22 mouse cellular contexts compared by ENCODE assay signal in genomic region chr11:101452093-101452774, GRCm38 (mm10). TPM values are rescaled to one million over a fixed set of nuclear protein-coding genes. Genes with fewer than 3 reads are reported as not detected.
DNase-seq lines count a peak whose midpoint lies in the region; ATAC-seq and TF ChIP-seq lines count a peak whose summit lies in the region.
"Had no signal": no experiment of that assay in that cellular context is flagged by ENCODE, and none has a peak within 500 bp of the region (broad histone marks: within the 10 kb centered on the region; RNA-seq: fewer than 3 reads in every experiment).

No protein-coding gene starts in this region.

- H3K9me3 ChIP-seq in liver, postnatal 0 days (ENCODE audit: low read length): no peaks in the 10 kb centered on the region
- no peaks in the 10 kb centered on the region for H3K9me3 ChIP-seq in G1E (replicated peaks)
- no peaks in the 10 kb centered on the region for H3K9me3 ChIP-seq in intestine, embryonic 16.5 days (ENCODE audit: control insufficient read depth, low read length)
- H3K9me3 ChIP-seq: embryonic facial prominence, embryonic 15.5 days; forebrain, embryonic 10.5 days; heart, embryonic 12.5 days; hindbrain, embryonic 15.5 days had no signal

- no peak overlapping the region for H3K4me3 ChIP-seq in liver, adult 2 months (ENCODE audit: insufficient read depth, low read depth, low read length)
- no peak overlapping the region for H3K4me3 ChIP-seq in liver, postnatal 0 days (ENCODE audit: low read depth, low read length)
- peak overlapping the region; percentile 61; the same call in 1 of the 2 replicates for H3K4me3 ChIP-seq in G1E (ENCODE audit: low read depth, low read length)
- no peak overlapping the region for H3K4me3 ChIP-seq in intestine, embryonic 16.5 days (ENCODE audit: low read length)
- H3K4me3 ChIP-seq: embryonic facial prominence, embryonic 15.5 days; erythroblast, embryonic 14.5 days; forebrain, embryonic 10.5 days; gastrocnemius, adult 2 months; heart, embryonic 12.5 days; hindbrain, embryonic 15.5 days had no signal

- no peak for TF ChIP-seq POLR2A in liver, adult 2 months (IDR thresholded peaks at IDR 0.05; ENCODE audit: extremely low read depth, insufficient read depth, low read length)

- H3K36me3 ChIP-seq in liver, adult 2 months (ENCODE audit: control insufficient read depth, insufficient read depth, low read length): peaks cover 8% of the 10 kb centered on the region
- peaks cover 10% of the 10 kb centered on the region for H3K36me3 ChIP-seq in liver, postnatal 0 days (replicated peaks; ENCODE audit: insufficient read depth, low read length)
- H3K36me3 ChIP-seq in G1E (replicated peaks): peaks cover 56% of the 10 kb centered on the region
- H3K36me3 ChIP-seq in intestine, embryonic 16.5 days (ENCODE audit: control insufficient read depth, insufficient read depth, low read length): no peaks in the 10 kb centered on the region
- H3K36me3 ChIP-seq: embryonic facial prominence, embryonic 15.5 days; forebrain, embryonic 10.5 days had no signal

- H3K4me2 ChIP-seq in liver, postnatal 0 days (ENCODE audit: low read depth, low read length): no peak overlapping the region
- peak overlapping the region; percentile 25; the same call in 1 of the 2 replicates for H3K4me2 ChIP-seq in intestine, embryonic 16.5 days (ENCODE audit: low read depth, low read length)
- H3K4me2 ChIP-seq: embryonic facial prominence, embryonic 15.5 days; heart, embryonic 12.5 days; hindbrain, embryonic 15.5 days had no signal

- no peak for TF ChIP-seq EP300 in liver, postnatal 0 days (IDR thresholded peaks at IDR 0.05; ENCODE audit: low read depth)

- no peak for TF ChIP-seq CTCF in liver, adult 2 months (IDR thresholded peaks at IDR 0.05; ENCODE audit: low read depth, low read length)
- no peak for TF ChIP-seq CTCF in liver, postnatal 0 days (IDR thresholded peaks at IDR 0.05; ENCODE audit: low read depth)
- TF ChIP-seq CTCF in G1E (IDR thresholded peaks at IDR 0.05; ENCODE audit: low read depth, low read length): no peak

- H3K27ac ChIP-seq in liver, adult 2 months (replicated peaks; ENCODE audit: insufficient read depth, low read depth, low read length): peak overlapping the region; percentile 63
- no peak overlapping the region for H3K27ac ChIP-seq in liver, postnatal 0 days (ENCODE audit: low read depth)
- peak overlapping the region; percentile 53 for H3K27ac ChIP-seq in intestine, embryonic 16.5 days (ENCODE audit: low read length)
- H3K27ac ChIP-seq: embryonic facial prominence, embryonic 15.5 days; forebrain, embryonic 10.5 days; gastrocnemius, adult 2 months; hindbrain, embryonic 15.5 days had no signal

- no peak for ATAC-seq in liver, postnatal 0 days
- no peak for ATAC-seq in G1E (ENCODE audit: extremely low read depth, insufficient number of reproducible peaks, low FRiP score, poor library complexity, severe bottlenecking)
- peak; percentile 58 for ATAC-seq in intestine, embryonic 16.5 days
- ATAC-seq: activated CD4-positive, CD25-positive, alpha-beta regulatory T cell, adult 4 months; forebrain, embryonic 14.5 days; Patski had no signal

- peaks cover 31% of the 10 kb centered on the region for H3K4me1 ChIP-seq in liver, adult 2 months (ENCODE audit: control insufficient read depth, insufficient read depth, low read length)
- H3K4me1 ChIP-seq in liver, postnatal 0 days (ENCODE audit: insufficient read depth): peaks cover 27% of the 10 kb centered on the region
- peaks cover 82% of the 10 kb centered on the region for H3K4me1 ChIP-seq in G1E (ENCODE audit: insufficient read depth, low read depth, low read length)
- H3K4me1 ChIP-seq in intestine, embryonic 16.5 days (ENCODE audit: control insufficient read depth, insufficient read depth, low read length): peaks cover 21% of the 10 kb centered on the region
- H3K4me1 ChIP-seq: hindbrain, embryonic 15.5 days had no signal

- WGBS in liver, adult 2 months: 35% methylated on average over 10 of the region's 10 CpGs
- WGBS in liver, postnatal 0 days (ENCODE audit: insufficient replicate concordance): 58% methylated on average over 10 of the region's 10 CpGs
- WGBS in intestine, embryonic 16.5 days: 59% methylated on average over 10 of the region's 10 CpGs

- H3K79me2 ChIP-seq in liver, adult 2 months (ENCODE audit: control insufficient read depth, insufficient read depth, low read length): peaks cover 14% of the 10 kb centered on the region; the same call in 1 of the 2 replicates

- no peak overlapping the region for H3K9ac ChIP-seq in liver, adult 2 months (ENCODE audit: low read depth, low read length)
- H3K9ac ChIP-seq in liver, postnatal 0 days (replicated peaks): no peak overlapping the region
- no peak overlapping the region for H3K9ac ChIP-seq in intestine, embryonic 16.5 days (ENCODE audit: low read depth, low read length)
- H3K9ac ChIP-seq: embryonic facial prominence, embryonic 15.5 days; heart, embryonic 12.5 days; hindbrain, embryonic 15.5 days had no signal

- DNase-seq in liver, adult 2 months (ENCODE audit: extremely low read depth, low read depth, low spot score): peak; percentile 81
- DNase-seq in liver, postnatal 0 days: no peak
- no peak for DNase-seq in G1E (ENCODE audit: low spot score)
- DNase-seq in right cerebral cortex, postnatal 14 days: no peak
- DNase-seq in embryo, embryonic 9.5 days (ENCODE audit: extremely low spot score): no peak
- no peak for DNase-seq in adrenal gland, postnatal 36 days
- DNase-seq: adrenal gland, postnatal 14 days; cerebellum, adult 18-20 months; cerebellum, adult 9-11 months; cerebellum, postnatal 36 days; gastrocnemius, adult 2 months; gastrocnemius, postnatal 36 days had no signal

- no peaks in the 10 kb centered on the region for H3K27me3 ChIP-seq in liver, adult 2 months (ENCODE audit: control insufficient read depth, insufficient read depth, low read length)
- H3K27me3 ChIP-seq in liver, postnatal 0 days (ENCODE audit: insufficient read depth, low read length): no peaks in the 10 kb centered on the region
- H3K27me3 ChIP-seq in G1E (ENCODE audit: insufficient read depth, low read length): no peaks in the 10 kb centered on the region
- no peaks in the 10 kb centered on the region for H3K27me3 ChIP-seq in intestine, embryonic 16.5 days (replicated peaks; ENCODE audit: control insufficient read depth, insufficient read depth, low read length)
- H3K27me3 ChIP-seq: CH12.LX; embryonic facial prominence, embryonic 15.5 days; heart, embryonic 12.5 days; hindbrain, embryonic 15.5 days; Patski had no signal

RNA-seq across cellular contexts. Expression of gene Ifi35, which starts 4.0 kb away (rescaled TPM):
- total RNA-seq in liver, adult 2 months (2014; rRNA removed): 24.6 and 37.1 TPM in 2 replicates
- 33.8 and 43.6 TPM in 2 replicates for polyA plus RNA-seq in liver, adult 2 months (2012; rRNA removed)
- 27.2 and 28.2 TPM in 2 replicates for polyA plus RNA-seq in liver, postnatal 0 days (2015; fragmentation: Nextera tagmentation; extraction: Ambion mirVana)
- 26.3 and 34.3 TPM in 2 replicates for total RNA-seq in G1E (2014; fragmentation: Nextera tagmentation)
- total RNA-seq in G1E (2017): 48.4 and 54.8 TPM in 2 replicates
- polyA plus RNA-seq in G1E (2012): 24.3 and 28.1 TPM in 2 replicates
- 29.7 and 31.1 TPM in 2 replicates for polyA plus RNA-seq in intestine, embryonic 16.5 days (2015; fragmentation: Nextera tagmentation; extraction: Ambion mirVana)
- 10 to 100 TPM; 39.1 to 41.8 TPM for total RNA-seq in adrenal gland, postnatal 36 days (2021)

RNA-seq across cellular contexts. Expression of gene Rpl27, which starts 10.1 kb away (rescaled TPM):
- 236 and 259 TPM in 2 replicates for total RNA-seq in liver, adult 2 months (2014; rRNA removed)
- polyA plus RNA-seq in liver, adult 2 months (2012; rRNA removed): 193 and 230 TPM in 2 replicates
- 205 and 213 TPM in 2 replicates for polyA plus RNA-seq in liver, postnatal 0 days (2015; fragmentation: Nextera tagmentation; extraction: Ambion mirVana)
- total RNA-seq in G1E (2014; fragmentation: Nextera tagmentation): 787 and 879 TPM in 2 replicates
- 1,687 and 2,225 TPM in 2 replicates for total RNA-seq in G1E (2017)
- 444 and 1,039 TPM in 2 replicates for polyA plus RNA-seq in G1E (2012)
- polyA plus RNA-seq in intestine, embryonic 16.5 days (2015; fragmentation: Nextera tagmentation; extraction: Ambion mirVana): 251 and 288 TPM in 2 replicates
- total RNA-seq in adrenal gland, postnatal 36 days (2021): 10 to 100 TPM; 77.7 to 94.3 TPM

RNA-seq across cellular contexts. Expression of gene Rnd2, which starts 12.6 kb away (rescaled TPM):
- total RNA-seq in liver, adult 2 months (2014; rRNA removed): 5.5 and 8.0 TPM in 2 replicates
- polyA plus RNA-seq in liver, adult 2 months (2012; rRNA removed): 18.9 and 22.3 TPM in 2 replicates
- polyA plus RNA-seq in liver, postnatal 0 days (2015; fragmentation: Nextera tagmentation; extraction: Ambion mirVana): 1.9 and 2.0 TPM in 2 replicates
- total RNA-seq in G1E (2014; fragmentation: Nextera tagmentation): 26.5 and 32.0 TPM in 2 replicates
- 36.6 and 44.3 TPM in 2 replicates for total RNA-seq in G1E (2017)
- polyA plus RNA-seq in G1E (2012): 35.3 and 46.4 TPM in 2 replicates
- 21.0 and 22.1 TPM in 2 replicates for polyA plus RNA-seq in intestine, embryonic 16.5 days (2015; fragmentation: Nextera tagmentation; extraction: Ambion mirVana)
- 10 to 100 TPM; 10.2 to 11.6 TPM for total RNA-seq in adrenal gland, postnatal 36 days (2021)

RNA-seq across cellular contexts. Expression of gene Vat1, which starts 13.8 kb away (rescaled TPM):
- 11.0 and 11.2 TPM in 2 replicates for total RNA-seq in liver, adult 2 months (2014; rRNA removed)
- 30.4 and 33.4 TPM in 2 replicates for polyA plus RNA-seq in liver, adult 2 months (2012; rRNA removed)
- polyA plus RNA-seq in liver, postnatal 0 days (2015; fragmentation: Nextera tagmentation; extraction: Ambion mirVana): 8.3 and 8.4 TPM in 2 replicates
- 237 and 238 TPM in 2 replicates for total RNA-seq in G1E (2014; fragmentation: Nextera tagmentation)
- 98.5 and 103 TPM in 2 replicates for total RNA-seq in G1E (2017)
- polyA plus RNA-seq in G1E (2012): 384 and 452 TPM in 2 replicates
- polyA plus RNA-seq in intestine, embryonic 16.5 days (2015; fragmentation: Nextera tagmentation; extraction: Ambion mirVana): 69.9 and 88.2 TPM in 2 replicates
- total RNA-seq in adrenal gland, postnatal 36 days (2021): 100 to 1,000 TPM; 123 to 141 TPM

RNA-seq across cellular contexts. Expression of gene Ptges3l, which starts 27.1 kb away (rescaled TPM):
- 0.27 and 0.46 TPM in 2 replicates for total RNA-seq in liver, adult 2 months (2014; rRNA removed)
- polyA plus RNA-seq in liver, adult 2 months (2012; rRNA removed): 0.93 and 1.1 TPM in 2 replicates
- 0.65 and 1.0 TPM in 2 replicates for polyA plus RNA-seq in liver, postnatal 0 days (2015; fragmentation: Nextera tagmentation; extraction: Ambion mirVana)
- total RNA-seq in G1E (2014; fragmentation: Nextera tagmentation): not detected in 2 replicates
- 0.12 and 0.33 TPM in 2 replicates for total RNA-seq in G1E (2017)
- polyA plus RNA-seq in G1E (2012): 0.17 and 0.22 TPM in 2 replicates
- 11.1 and 12.4 TPM in 2 replicates for polyA plus RNA-seq in intestine, embryonic 16.5 days (2015; fragmentation: Nextera tagmentation; extraction: Ambion mirVana)
- 1 to 10 TPM; 2.6 to 3.4 TPM for total RNA-seq in adrenal gland, postnatal 36 days (2021)
- polyA plus RNA-seq: erythroblast, embryonic 14.5 days had no signal
